Mouse (Mus musculus): ENCODE measurements at regions not wholly inside any gene's neighbourhood (a gene's known extent, or its start where the extent isn't known, plus 50 kb on each side); places are given as distances from the start of the nearest gene placed in this dataset.
A peak's percentile ranks its signal among the peaks of the same experiment; 100 is the strongest.

- DNase-seq (ENCODE audit: low spot score in 2 of 2) = no peak
Observed at GRCm38 (mm10) chr19:54460426-54461170, 416.6 kb downstream of the Adra2a start.

GRCm38 (mm10) chr19:54462480-54462879, 418.5 kb downstream of the Adra2a start:
- DNase-seq (ENCODE audit: low spot score in 2 of 2) = no peak

DNA sequence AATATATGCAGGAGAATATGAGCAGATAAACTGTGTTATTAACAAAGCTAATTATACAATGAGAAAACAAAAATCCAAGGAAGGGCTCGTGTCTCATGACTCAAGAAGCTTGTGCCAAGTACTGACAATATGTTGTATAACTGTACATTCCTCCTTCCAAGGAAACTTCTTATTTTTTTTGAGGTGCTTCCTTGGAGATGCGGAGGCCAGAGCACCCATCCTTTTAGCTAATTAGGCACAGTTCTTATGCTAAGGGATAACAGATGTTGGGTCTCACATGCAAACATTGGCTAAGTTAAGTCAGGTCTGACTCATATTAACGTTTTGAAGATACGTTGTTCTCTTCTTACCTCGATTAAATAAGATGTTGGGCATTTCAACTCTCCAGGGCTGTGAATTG, 426.1 kb downstream of the Adra2a start:
- DNase-seq (ENCODE audit: low spot score in 2 of 2) = no peak

- DNase-seq (ENCODE audit: low spot score in 2 of 2) = peak in 1 of 2 experiments; percentile 22
Observed at GRCm38 (mm10) chr19:54498066-54498465, 454.1 kb downstream of the Adra2a start.

- peak in 1 of 2 experiments; percentile 14 for DNase-seq (ENCODE audit: low spot score in 2 of 2)
Observed at GRCm38 (mm10) chr19:54533858-54534257, 489.9 kb downstream of the Adra2a start.

- no peak for DNase-seq (ENCODE audit: low spot score in 2 of 2)
Observed at GRCm38 (mm10) chr19:54555351-54555750, 511.4 kb downstream of the Adra2a start.

GRCm38 (mm10) chr19:54557984-54558383, 514.0 kb downstream of the Adra2a start:
- DNase-seq (ENCODE audit: low spot score in 2 of 2) = no peak

DNA sequence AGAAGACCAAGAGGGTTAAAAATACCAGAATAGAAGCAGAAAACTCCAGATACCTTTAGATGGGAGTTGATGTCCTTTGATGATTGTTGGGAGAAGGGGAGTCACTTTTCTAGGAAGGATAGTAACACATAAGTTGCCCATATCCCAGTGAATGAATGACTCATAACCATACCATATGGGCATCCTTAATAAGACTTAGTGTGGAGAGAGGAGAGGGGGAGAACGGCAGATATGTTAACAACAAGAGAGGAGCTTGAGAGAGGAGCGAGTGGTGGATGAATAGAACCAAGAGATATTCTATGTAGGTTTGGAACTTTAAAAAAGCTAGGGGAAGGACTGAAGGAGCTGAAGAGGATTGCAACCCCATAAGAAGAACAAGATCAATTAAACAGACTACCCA, 539.6 kb downstream of the Adra2a start:
- no peak for DNase-seq (ENCODE audit: low spot score in 2 of 2)

DNA sequence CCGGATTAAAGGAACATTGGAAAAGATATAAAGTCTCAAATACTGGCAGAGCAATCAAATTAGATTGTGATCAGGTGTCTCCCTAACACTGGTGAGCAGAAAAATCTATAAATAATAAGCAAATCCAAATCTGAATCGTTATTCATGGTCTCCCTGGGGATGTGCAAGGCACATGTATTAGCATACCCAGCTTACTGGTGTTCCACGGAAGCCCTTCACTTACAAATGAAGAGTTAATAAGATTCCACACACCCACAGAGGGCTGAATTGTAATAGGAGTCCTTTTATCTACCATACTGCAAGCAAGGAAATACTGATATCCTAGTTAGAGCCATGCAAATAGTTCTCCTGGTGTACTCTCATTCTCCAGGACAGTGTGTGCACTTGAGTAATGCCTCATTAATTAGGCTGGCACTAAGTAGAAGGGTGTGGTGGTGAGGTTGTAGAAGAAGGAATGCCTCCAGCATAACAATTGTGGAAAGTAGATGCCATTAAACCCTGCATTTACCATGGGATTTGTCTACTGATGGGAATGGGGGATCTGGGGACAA, 540.8 kb downstream of the Adra2a start:
- no peak for DNase-seq (ENCODE audit: low spot score in 2 of 2)

GRCm38 (mm10) chr19:54585326-54585725, 541.4 kb downstream of the Adra2a start:
- DNase-seq (ENCODE audit: low spot score in 2 of 2) = no peak

DNA sequence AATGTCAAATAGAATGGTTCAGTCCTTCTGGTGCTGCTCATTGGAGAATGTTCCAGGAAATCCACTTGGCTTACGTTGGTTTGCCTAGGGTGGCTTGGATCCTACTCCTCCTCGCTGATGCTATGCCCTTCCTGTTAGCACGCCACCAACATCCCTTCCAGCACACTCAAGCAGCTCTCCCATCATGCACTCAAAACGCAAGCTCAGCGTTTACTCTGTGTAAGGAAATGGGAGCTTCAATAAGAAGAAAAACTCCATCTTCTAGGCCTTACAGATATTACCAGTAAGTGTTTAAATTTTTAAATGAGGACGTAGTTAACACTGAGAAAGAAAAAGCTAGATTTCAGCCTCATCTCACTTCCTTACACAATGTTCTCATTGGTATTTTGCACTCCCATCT, 523.7 kb downstream of the Gpam start:
- DNase-seq (ENCODE audit: low spot score in 2 of 2) = no peak

DNA sequence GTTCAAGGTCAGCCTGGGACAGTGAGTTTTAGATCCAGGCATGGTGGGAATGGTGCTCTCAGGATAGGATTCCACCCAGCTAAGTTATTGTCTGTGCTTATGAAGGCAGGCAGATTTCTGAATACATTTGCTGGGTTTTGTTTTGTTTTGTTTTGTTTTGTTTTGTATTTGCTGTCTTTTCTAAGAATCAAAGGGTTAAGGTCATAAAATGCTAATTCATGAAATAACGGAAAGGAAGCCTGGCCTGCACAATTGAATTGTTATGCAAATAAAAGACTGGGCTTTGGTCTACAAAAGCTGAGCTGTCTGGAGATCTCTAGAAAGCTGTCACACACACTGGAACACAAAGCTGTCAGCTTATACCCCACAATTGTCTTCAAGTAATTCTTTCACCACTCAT, 521.7 kb downstream of the Gpam start:
- no peak for DNase-seq (ENCODE audit: low spot score in 2 of 2)

- DNase-seq (ENCODE audit: low spot score in 2 of 2) = peak in 1 of 2 experiments; percentile 3
Observed at GRCm38 (mm10) chr19:54616924-54617323, 510.1 kb downstream of the Gpam start.
